Mouse (Mus musculus) spleen, postnatal 0 days (tissue): ENCODE measurements around the gene Gm3543. TPM values are rescaled to one million over a fixed set of nuclear protein-coding genes. Genes with fewer than 3 reads are reported as not detected.

Experiments used
- polyA plus RNA-seq: library from polyadenylated mRNA; unstranded; fragments of >200 nt; fragmentation: Nextera tagmentation; extraction: Ambion mirVana; gene quantifications from 2 replicates; pipeline ENCODE4 v1.2.1, GENCODE M21; 2015

Gene Gm3543
- not detected in 2 replicates for polyA plus RNA-seq

DNA sequence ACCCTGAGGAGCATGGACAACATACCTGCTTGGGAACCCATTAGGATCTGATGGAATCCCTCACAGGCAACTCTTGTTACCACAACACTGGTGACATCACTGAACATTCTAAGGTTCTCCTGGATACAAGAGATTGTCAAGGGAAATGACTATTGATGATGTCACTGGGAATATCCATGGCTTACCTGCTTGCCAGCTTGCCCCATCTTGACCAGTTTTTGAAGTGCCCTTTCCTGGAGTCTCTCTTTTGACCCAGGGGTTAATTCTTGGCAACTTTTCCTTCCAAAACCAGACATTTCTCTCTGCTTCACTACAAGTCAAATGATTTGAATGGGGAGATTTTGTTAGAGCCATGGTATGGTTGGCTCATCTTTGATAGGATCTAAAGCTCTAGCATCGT lies at the start of gene Gm3543:
Gm3543 (minus strand) TSS at position 101 of the 400 bp plus-strand sequence.

DNA sequence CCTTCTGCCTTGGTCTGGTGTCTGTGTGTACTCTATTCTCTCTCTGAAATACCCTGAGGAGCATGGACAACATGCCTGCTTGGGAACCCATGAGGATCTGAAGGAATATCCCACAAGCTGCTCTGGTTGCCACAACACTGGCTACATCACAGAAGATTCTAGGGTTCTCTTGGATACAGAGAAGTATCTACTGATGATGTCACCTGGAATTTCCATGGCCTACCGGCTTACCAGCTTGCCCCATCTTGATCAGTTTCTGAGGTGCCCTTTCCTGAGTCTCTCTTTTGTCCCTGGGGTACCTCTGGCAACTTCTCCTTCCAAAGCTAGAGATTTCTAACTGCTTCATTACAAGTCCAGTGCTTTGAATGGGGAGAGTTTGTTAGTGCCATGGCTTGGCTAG lies 15.3 kb downstream of the Gm3543 start, which contains the start of gene Gm6401:
Gm6401 (minus strand) TSS at position 101 of the 400 bp plus-strand sequence.

DNA sequence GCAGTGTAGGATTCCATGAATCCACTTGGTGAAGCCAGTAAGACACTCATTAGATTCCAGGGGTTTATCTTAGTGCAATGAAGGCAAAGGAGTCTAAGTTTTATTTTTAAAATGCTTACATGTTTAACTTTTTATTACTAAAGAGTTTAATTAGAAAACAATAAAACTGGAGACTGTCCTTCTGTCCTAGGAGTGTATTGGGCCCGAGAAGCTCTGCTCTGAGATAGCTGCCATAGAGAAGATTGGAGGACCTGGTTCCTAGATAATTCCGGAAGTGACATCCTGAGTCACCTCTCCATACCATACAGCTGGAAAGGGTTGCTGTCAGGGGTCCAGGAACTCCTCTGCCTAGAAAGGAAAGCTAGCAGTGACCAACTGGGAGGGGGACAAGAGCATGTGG lies 39.4 kb downstream of the Gm3543 start, which contains the start of gene 1700024B05Rik:
1700024B05Rik (plus strand) TSS at position 301 of the 400 bp plus-strand sequence.

Other genes starting within 250 kb of the Gm3543 start
- not detected in 2 replicates for gene Gm7929, start 232.7 kb downstream of the Gm3543 start, polyA plus RNA-seq
- gene Gm47189, start 210.9 kb downstream of the Gm3543 start, polyA plus RNA-seq, result not detected in 2 replicates
- gene Gm7980, start 76.0 kb downstream of the Gm3543 start, polyA plus RNA-seq, result not detected in 2 replicates
- not detected in 2 replicates for gene 1700049E17Rik1, start 58.4 kb downstream of the Gm3543 start, polyA plus RNA-seq
- not detected in 2 replicates for gene 1700024B05Rik, start 39.3 kb downstream of the Gm3543 start, polyA plus RNA-seq
- not detected in 2 replicates for gene Gm6401, start 15.4 kb downstream of the Gm3543 start, polyA plus RNA-seq
- gene Gm7951, start 134.0 kb upstream of the Gm3543 start, polyA plus RNA-seq, result not detected in 2 replicates
- not detected in 2 replicates for gene Gm17027, start 179.3 kb upstream of the Gm3543 start, polyA plus RNA-seq
- gene Gm3573, start 207.5 kb upstream of the Gm3543 start, polyA plus RNA-seq, result not detected in 2 replicates